Comparison of ENCODE assay signal across 11 mouse cellular contexts in the genomic region with DNA sequence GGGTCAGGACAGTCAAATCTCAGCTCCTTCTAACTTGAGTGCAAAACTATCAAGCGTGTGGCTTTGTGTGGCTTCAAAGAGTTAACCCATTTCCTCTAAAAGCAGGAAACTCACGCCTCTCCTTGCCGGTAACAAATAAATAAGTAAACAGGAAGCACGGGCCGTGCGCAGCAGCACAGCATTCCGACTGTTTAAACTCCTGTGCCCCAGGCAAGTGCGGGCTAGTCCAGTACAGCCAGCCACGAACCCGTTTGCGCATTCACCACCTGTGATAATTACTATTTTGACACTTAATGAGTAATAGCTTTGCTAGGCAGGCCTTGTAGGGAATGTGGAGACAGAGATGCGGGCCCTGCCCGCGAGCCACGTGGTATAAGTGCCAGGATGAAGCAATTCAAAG.
DNase-seq lines count a peak whose midpoint lies in the region; ATAC-seq lines count a peak whose summit lies in the region.
"Had no signal": no experiment of that assay in that cellular context is flagged by ENCODE, and none has a peak within 500 bp of the region (broad histone marks: within the 10 kb centered on the region; RNA-seq: fewer than 3 reads in every experiment).

No protein-coding gene starts in this region.

- no peaks in the 10 kb centered on the region for H3K27me3 ChIP-seq in kidney, embryonic 16.5 days (ENCODE audit: insufficient read depth, low read length)

- peak; percentile 47 for DNase-seq in kidney, adult 11 months
- peak; percentile 18 for DNase-seq in CD4-positive helper T cell, adult 2 months (ENCODE audit: low read depth, low spot score)
- peak; percentile 16 for DNase-seq in ES-CJ7 (ENCODE audit: low read depth, low spot score)
- peak; percentile 41 for DNase-seq in kidney, postnatal 10 days
- no peak for DNase-seq in B cell, adult 2 months
- no peak for DNase-seq in gastrocnemius, postnatal 14 days
- DNase-seq: gastrocnemius, postnatal 36 days had no signal

- no peak overlapping the region for H3K4me2 ChIP-seq in kidney, embryonic 16.5 days (replicated peaks; ENCODE audit: low read depth, low read length)

- peaks cover 19% of the 10 kb centered on the region for H3K4me1 ChIP-seq in kidney, embryonic 16.5 days (ENCODE audit: insufficient read depth, low read length)

- no peak for ATAC-seq in kidney, embryonic 16.5 days (ENCODE audit: low FRiP score, low TSS enrichment)
- ATAC-seq in megakaryocyte, adult 5-6 weeks (ENCODE audit: poor library complexity, severe bottlenecking), result no peak

- intact Hi-C loops in gastrocnemius, postnatal 14 days (cut with DNase I; ENCODE audit: low total_unique reads), result no loop called here

- WGBS in kidney, embryonic 16.5 days, result 62% methylated on average over 15 of the region's 15 CpGs

- H3K36me3 ChIP-seq in kidney, embryonic 16.5 days (ENCODE audit: insufficient read depth, low read length), result no peaks in the 10 kb centered on the region

- H3K9me3 ChIP-seq in kidney, embryonic 16.5 days (ENCODE audit: low read length), result no peaks in the 10 kb centered on the region

- no peak overlapping the region for H3K27ac ChIP-seq in kidney, embryonic 16.5 days (ENCODE audit: low read length)
- H3K27ac ChIP-seq: liver, embryonic 14.5 days had no signal

- no peak overlapping the region for H3K4me3 ChIP-seq in kidney, embryonic 16.5 days (ENCODE audit: low read length)
- H3K4me3 ChIP-seq: myocyte had no signal

- H3K9ac ChIP-seq in kidney, embryonic 16.5 days (replicated peaks; ENCODE audit: low read length), result no peak overlapping the region
- H3K9ac ChIP-seq: liver, embryonic 14.5 days had no signal

Comparison
In these comparisons a context has a peak if more than half of its experiments do, and no peak if none do; other contexts are left out.
1. DNase-seq: peak in kidney, adult 11 months (single experiment), CD4-positive helper T cell, adult 2 months (single experiment), ES-CJ7 (single experiment) and kidney, postnatal 10 days (single experiment); none in B cell, adult 2 months (0 of 2) and gastrocnemius, postnatal 14 days (single experiment).